12 mouse cellular contexts compared by ENCODE assay signal in genomic region chr9:63632924-63633323, GRCm38 (mm10). TPM values are rescaled to one million over a fixed set of nuclear protein-coding genes. Genes with fewer than 3 reads are reported as not detected.
A peak's percentile ranks its signal among the peaks of the same experiment; 100 is the strongest.
DNase-seq lines count a peak whose midpoint lies in the region.
"Had no signal": no experiment of that assay in that cellular context is flagged by ENCODE, and none has a peak within 500 bp of the region (broad histone marks: within the 10 kb centered on the region; RNA-seq: fewer than 3 reads in every experiment).

No protein-coding gene starts in this region.

- peak; percentile 66 to 77 for DNase-seq in frontal cortex, adult 2 months (ENCODE audit: extremely low spot score in 1 of 2, low spot score in 1 of 2)
- no peak for DNase-seq in frontal cortex, postnatal 10 days (ENCODE audit: low spot score in 2 of 2)
- peak; percentile 74 to 79 for DNase-seq in right cerebral cortex, adult 2 months (ENCODE audit: low spot score in 2 of 2)
- no peak for DNase-seq in right cerebral cortex, postnatal 10 days (ENCODE audit: low spot score in 2 of 2)
- DNase-seq in lung, postnatal 14 days, result peak; percentile 24
- DNase-seq in natural killer cell, adult 2 months (ENCODE audit: low spot score in 2 of 2), result no peak
- no peak for DNase-seq in cerebellum, adult 9-11 months
- no peak for DNase-seq in spleen, postnatal 10 days (ENCODE audit: low spot score in 2 of 2)
- DNase-seq: adrenal gland, postnatal 10 days; cerebellum, adult 9-10 months had no signal

RNA-seq across cellular contexts. Expression of gene Aagab, which starts 30.5 kb away (rescaled TPM):
- polyA plus RNA-seq in frontal cortex, adult 2 months (2012; rRNA removed), result 28.7 and 29.9 TPM in 2 replicates

RNA-seq across cellular contexts. Expression of gene Iqch, which starts 30.6 kb away (rescaled TPM):
- polyA plus RNA-seq in frontal cortex, adult 2 months (2012; rRNA removed), result 0.04 TPM in 1 of 2 replicates, not detected in the other
- polyA plus RNA-seq: C2C12, macrophage had no signal

Comparison
In these comparisons a context has a peak if more than half of its experiments do, and no peak if none do; other contexts are left out.
1. DNase-seq: peak in frontal cortex, adult 2 months (2 of 2), right cerebral cortex, adult 2 months (2 of 2) and lung, postnatal 14 days (single experiment); none in frontal cortex, postnatal 10 days (0 of 2), right cerebral cortex, postnatal 10 days (0 of 2), natural killer cell, adult 2 months (0 of 2), cerebellum, adult 9-11 months (single experiment) and spleen, postnatal 10 days (0 of 2).